Mouse (Mus musculus) heart, adult 18-20 months (tissue): Measurements from ENCODE around the gene Herc2. TPM values are rescaled to one million over a fixed set of nuclear protein-coding genes. Genes with fewer than 3 reads are reported as not detected.
"Not testable (repeated sequence)": the region's sequence is repeated elsewhere in the genome, so short reads cannot be mapped to it uniquely, and the experiment has no call there.

Experiments used
- DNase-seq, 2 experiments: peaks; one replicate each; pipeline ENCODE4 v3.0.0; 2021 to 2022; ENCODE audit warnings: mixed read lengths in 1 of 2
- long read RNA-seq, 2 experiments: library from polyadenylated mRNA; stranded (forward); transcript quantifications; one replicate each; pipeline ENCODE4 v2.0.0; 2021
- total RNA-seq, 2 experiments: library from RNA; stranded (reverse); gene quantifications; 2 replicates each; pipeline ENCODE4 v1.2.3; 2021

The Herc2 gene
- 10 to 100 TPM; 37.6 to 38.2 TPM for total RNA-seq
- long read RNA-seq, experiment 1, partial matches to known transcripts = 8 of 10 reads
- long read RNA-seq, experiment 1, other reads (novel, unspliced or antisense) = 2 of 10 reads
- long read RNA-seq, experiment 2, partial matches to known transcripts = 4 of 4 reads
- long read RNA-seq, experiment 2, other reads (novel, unspliced or antisense) = 0 of 4 reads

- DNase-seq = peak; percentile 99 to 100
These were observed at the start of gene Herc2 for GRCm38 (mm10) chr7:56049831-56050321. Herc2 (plus strand) TSS chr7:56050196.

DNA sequence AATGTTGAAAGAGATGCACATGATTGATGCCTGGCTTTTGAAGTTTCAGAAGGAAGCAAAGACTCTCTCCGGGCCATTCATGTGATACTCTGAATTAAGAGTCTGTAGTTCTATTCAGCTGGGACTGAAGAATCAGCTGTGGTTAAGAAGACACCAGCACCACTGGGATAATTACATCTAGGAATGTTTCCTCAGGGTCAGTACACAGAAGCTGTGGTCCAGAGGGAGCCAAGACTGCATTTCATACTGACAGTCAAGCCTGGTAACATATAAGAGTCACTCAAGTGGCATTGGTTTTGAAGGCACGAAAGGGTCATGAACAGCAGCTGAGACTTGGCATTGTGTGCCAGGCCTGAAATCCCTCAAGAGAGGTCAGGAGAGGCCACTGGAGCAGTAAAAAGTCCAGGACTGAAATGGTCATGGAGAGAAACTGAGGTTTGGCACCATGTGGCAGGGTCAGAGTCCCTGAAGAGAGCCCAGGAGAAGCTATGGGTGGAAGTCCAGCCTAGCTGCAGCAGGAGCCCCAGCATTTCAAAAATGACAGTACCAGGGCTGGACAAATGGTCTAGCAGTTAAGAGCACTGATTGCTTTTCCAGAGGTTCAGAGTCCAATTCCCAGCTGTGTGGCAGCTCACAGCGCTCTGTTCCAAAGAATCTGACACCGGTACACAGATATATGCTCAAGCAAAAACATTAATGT is 39.5 kb upstream of the Herc2 start:
- DNase-seq = no peak

DNA sequence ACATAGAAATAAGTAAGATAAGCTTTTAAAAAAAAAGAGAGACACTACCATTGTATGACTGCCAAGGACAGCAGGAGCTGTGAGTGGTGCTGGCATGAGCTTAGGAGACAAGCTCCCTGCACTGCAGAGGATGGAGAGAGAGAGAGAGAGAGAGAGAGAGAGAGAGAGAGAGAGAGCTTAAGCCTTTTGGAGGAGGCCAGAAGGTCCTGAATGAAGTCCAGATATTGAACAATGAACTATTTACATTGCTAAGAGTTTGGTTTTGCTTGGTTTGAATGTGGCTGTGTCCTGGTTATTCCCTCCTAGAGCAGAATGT is 39.0 kb upstream of the Herc2 start:
- DNase-seq = no peak

DNA sequence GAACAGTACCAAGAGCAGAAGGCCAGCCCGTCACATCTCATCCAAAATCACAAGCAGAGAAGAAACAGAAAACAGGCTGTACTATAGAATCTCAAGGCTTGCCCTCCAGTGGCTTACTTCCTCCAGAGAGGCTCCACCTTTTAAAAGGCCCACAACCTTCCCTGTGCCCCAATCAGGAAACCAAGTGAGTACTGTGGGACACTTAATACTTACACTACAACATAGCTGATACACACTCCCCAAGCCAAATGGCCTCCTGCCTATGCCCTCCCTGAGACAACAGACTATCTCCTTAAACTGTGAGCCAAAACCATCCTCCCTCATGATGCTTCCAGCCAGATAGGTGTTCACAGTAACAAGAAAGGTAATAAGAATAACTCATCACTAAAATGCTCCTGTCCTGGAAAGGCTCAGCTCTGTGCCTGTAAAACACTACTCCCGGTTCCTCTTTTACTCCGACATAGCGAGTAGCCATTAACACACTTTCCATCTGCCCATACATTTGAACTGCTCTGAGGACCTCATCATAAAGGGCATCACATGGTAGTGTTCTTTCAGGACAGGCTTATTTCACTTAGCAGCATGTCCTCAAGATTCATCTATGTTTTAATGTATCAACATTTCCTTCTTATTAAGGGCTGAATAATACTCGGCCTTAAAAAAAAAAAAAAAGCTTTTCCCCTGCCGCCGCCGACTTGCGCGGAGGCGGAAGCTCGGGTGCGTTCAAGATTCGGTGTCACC is 36.6 kb upstream of the Herc2 start:
- no peak for DNase-seq

- not testable (repeated sequence) for DNase-seq
These were observed 35.8 kb upstream of the Herc2 start for GRCm38 (mm10) chr7:56014002-56014702.

- no peak for DNase-seq
These were observed 34.8 kb upstream of the Herc2 start for GRCm38 (mm10) chr7:56015172-56015571.

DNA sequence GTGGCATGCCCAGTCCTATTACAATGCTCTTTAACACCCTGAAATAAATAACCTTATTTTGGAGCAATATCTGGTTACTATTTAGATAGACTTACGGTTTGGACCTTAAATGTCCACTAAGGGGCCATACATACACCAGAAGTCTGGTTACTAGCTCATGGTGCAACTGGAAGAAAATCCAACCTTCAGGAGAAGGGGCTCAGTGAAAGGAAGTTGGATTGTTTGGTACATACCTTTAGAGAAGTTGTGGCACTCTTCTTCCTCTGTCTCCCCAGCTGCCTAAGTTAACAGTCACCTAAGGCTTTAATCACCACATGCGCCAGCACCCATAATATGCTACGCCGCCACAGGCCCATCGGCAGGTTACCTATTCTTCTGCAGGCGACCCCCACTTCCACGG is 34.2 kb upstream of the Herc2 start:
- DNase-seq = no peak

GRCm38 (mm10) chr7:56017761-56018160 is 32.2 kb upstream of the Herc2 start:
- DNase-seq = no peak

GRCm38 (mm10) chr7:56018446-56018971 is 31.5 kb upstream of the Herc2 start:
- DNase-seq = no peak

- peak; percentile 76 to 78 for DNase-seq
These were observed 30.7 kb upstream of the Herc2 start for GRCm38 (mm10) chr7:56018972-56019929.

DNA sequence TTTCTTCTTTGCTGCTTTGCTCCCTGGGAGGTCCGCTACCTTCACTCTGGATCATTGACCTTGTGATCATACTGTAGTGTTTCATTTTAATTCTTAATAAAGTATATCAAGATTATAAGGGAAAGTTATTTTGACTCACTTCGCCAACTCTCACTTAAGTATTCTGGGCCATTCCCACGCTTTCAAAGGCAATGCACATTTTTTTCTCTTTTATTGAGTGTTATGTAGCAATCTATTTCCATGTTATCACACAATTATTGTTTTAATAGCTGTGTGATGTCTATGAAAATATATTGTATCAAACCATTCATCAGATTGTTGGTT is 30.1 kb upstream of the Herc2 start, which contains the start of gene Nipa1:
Gene Nipa1 (minus strand): TSS at position 25 of the 324 bp plus-strand sequence.
- no peak for DNase-seq

GRCm38 (mm10) chr7:56023586-56023985 is 26.4 kb upstream of the Herc2 start:
- no peak for DNase-seq

GRCm38 (mm10) chr7:56042353-56042752 is 7.6 kb upstream of the Herc2 start:
- DNase-seq = peak; percentile 62 to 82

- no peak for DNase-seq
These were observed 6.3 kb upstream of the Herc2 start for GRCm38 (mm10) chr7:56043577-56044266.

GRCm38 (mm10) chr7:56044267-56044629 is 5.7 kb upstream of the Herc2 start:
- no peak for DNase-seq

- DNase-seq = no peak
These were observed 2.8 kb upstream of the Herc2 start for GRCm38 (mm10) chr7:56047178-56047577.

GRCm38 (mm10) chr7:56050487-56050911 is 503 bp downstream of the Herc2 start:
- peak; percentile 29 to 62 for DNase-seq

GRCm38 (mm10) chr7:56052996-56053395 is 3.0 kb downstream of the Herc2 start:
- no peak for DNase-seq

- no peak for DNase-seq
These were observed 5.3 kb downstream of the Herc2 start for GRCm38 (mm10) chr7:56055338-56055737.

- peak in 1 of 2 experiments; percentile 29 for DNase-seq
These were observed 14.9 kb downstream of the Herc2 start for GRCm38 (mm10) chr7:56064876-56065275.

DNA sequence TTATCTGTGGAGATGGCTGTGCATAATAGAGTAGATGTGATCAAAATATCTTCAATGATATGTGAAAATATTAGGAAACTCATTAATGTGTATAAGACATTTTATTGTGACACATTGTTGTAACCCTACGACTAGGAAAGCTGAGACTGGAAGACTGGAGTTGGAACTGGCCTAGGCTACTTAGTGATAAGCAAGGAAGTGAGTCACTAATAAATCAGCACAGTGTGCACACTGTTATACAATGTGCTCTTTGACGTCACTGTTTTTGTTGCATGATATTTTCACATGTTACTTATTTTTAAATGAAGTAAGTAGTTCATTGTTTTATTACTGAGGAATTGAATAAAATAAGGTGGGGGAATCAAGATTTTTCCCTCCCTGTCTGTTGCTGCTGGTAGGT is 16.1 kb downstream of the Herc2 start:
- peak in 1 of 2 experiments; percentile 29 for DNase-seq
